Mouse (Mus musculus): ENCODE data around the gene Pknox2.

Gene Pknox2

DNA sequence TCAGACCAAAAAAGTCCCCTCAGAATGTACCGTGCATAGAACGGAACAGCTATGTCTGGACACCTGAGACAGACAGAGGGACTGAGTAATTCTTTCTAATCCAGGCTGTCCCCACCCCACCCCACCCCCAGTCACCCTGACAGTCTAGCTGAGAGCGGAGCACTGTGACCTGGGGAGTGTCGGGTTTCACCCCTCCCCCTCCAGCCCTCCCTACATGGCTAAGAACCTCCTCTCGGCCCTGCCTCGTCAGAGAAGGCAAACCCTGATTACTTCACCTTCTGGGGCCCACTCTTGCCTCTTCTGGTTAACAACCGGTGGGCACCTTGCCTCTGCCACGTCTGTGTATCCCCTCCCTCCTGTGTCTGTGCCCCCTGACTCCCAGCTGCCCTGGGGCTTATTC, 7.7 kb downstream of the Pknox2 start:
- DNase-seq: no peak

DNA sequence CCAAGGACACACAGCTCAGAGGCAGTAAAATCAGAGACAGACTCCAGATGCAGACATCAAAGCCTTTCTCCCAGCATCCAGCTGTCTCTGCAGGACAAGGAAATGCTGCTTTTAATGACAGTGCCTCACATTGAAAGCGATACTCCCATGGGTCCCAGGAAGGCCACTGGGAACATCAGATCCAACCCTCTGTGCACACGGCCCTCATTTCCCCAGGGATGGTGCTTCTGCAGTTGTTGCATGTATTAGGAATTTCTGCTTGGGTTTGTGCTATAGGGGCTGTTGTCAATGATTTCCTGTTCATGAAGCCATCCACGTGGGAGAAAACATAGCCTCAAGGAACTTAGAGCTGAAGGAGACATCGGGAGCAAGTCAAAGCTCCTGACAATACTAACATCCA, 8.3 kb downstream of the Pknox2 start:
- DNase-seq: no peak

DNA sequence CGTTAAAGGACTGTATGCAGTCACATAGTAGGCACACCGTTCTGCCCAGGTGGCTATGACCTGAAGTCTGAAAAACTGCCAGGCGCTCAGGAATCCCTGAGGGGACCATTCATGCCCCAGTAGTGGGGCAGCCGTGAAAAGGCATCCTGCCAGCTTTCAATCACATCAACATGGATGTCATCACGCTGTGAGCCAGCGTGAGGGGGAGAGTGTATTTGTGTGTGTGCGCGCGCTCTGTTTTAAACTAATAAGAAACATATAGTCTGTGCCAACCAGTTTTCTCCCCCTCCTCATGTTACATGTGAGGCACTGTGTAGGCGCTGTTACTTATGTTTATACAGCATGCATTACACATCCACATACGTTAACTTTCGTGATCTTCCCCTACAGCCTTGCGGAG, 10.9 kb downstream of the Pknox2 start:
- DNase-seq: no peak

DNA sequence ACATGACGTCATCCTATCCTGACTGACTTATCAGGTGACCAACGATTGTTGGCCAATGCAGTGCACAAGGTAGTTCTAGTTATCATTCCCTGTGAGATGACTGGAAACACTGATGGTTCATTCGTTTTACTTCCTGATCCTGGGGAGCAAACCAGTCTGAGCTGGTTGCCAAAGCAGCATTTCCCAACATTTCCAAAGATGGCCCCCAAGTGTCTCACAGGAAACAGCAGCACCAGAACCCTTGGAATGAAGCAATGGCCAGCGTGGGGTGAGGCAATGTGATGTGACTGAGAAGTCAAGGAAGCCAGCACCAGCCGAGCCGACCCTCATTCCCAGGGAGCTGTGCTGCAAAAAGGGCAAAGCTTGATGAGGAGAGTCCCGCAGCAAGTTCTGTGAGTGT, 13.7 kb downstream of the Pknox2 start:
- DNase-seq: no peak

DNA sequence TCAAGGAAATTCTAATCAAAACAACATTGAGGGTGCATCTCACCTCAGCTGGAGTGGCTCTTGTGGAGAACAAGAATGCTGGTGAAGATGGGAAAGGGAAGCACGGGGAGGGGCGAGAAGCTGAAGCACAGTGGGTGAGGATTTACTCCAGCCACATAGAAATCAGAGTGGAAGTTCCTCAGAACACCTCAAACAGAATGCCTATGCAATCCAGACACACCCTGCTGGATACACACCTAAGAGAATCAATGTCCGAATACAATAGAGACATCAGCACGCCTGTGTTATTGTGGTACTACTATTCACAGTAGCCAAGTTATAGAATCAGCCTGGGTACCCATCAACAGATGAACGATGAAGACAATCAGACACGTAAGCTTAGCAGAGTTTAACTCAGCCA, 18.2 kb downstream of the Pknox2 start:
- DNase-seq: no peak

DNA sequence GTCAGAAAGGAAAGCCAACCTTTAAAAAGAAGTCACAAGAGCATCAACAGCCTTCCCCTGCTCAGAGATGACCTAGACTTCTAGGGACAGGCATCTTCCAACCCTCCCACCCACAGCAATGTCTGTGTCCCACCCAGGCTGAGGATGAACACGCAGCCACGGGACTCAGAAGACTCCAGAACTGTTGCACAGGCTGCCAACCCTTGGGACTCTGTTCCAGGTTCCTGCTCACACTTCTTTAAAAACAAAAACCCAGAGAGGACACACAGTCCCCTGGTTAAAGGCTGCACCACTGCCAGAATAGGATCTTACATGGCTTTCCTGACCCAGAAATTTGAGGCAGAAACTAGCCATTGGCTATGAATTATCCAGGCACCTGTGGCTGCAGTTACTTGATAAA, 21.0 kb downstream of the Pknox2 start:
- no peak for DNase-seq

DNA sequence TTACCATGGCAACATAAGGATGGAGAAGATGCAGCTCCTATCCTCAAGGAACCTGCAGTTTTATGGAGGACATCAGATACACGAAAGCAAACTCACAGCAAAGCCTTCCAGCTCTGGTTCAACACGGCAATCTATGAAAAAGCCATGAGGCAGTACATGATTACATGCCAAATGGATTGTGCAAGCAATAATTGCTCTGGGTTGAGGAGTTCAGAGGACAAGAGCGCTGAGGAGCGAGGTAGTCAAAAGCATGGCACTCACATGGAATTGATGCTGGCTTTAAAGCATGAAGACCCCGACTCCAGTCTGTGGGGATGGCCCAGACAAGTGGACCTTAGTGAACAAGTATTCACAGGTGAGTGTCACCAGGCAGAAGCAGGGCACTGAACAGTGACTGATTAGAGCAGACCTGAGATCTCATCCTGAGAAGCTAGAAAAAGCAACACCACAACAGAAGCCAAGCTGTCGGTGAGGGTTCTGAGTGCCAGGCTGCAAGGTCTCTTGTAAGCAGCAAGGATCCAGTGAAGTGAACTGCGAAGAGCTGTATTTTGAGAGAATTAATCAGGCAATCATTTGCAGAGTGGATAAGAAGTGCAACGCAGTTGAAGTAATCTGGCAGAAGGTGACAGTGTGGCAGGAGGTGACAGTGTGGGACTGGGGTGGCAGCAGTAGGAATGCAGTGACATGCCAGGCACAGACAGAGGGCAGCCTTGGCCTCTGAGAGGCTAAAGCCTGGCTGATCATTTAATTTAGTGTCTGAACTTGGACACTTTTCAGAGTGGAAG, 22.3 kb downstream of the Pknox2 start:
- DNase-seq: no peak

DNA sequence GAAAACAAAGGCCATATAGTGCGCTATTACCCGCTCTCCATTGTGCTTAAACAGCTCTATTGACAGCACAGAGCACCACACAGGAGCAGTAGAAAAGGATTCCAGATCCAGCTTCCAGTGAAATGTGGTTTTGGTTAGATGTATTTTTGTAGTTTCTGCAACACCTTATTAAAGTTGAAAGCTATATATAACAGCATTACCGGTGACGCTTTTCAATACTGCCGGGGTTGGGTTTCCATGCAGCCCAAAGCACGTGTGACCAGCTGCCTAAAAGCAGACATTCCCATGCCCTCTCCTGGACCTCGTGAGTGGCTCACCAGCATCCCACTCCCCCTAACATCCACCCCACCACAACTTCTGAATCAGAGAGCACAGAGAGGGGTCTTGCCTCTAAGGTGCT, 23.8 kb downstream of the Pknox2 start:
- DNase-seq: no peak

DNA sequence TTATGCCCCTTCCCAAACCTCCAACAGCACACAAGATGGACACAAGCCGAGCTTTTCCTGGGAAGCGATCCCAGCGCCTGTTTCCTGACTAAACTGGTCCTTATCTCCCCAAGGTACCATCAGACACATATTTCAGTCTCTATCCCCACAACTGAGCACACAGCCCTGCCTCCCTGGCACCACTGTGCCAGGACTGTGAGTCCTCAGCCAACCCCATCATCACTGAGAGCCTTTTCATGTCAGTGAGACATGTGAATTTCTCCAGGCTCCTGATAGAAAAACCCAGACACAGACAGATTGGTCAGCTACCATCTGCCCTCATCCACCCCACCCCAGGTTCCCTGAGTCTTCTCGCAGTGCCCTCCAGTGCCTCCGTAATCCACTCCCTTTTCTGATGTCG, 24.2 kb downstream of the Pknox2 start:
- DNase-seq: no peak

DNA sequence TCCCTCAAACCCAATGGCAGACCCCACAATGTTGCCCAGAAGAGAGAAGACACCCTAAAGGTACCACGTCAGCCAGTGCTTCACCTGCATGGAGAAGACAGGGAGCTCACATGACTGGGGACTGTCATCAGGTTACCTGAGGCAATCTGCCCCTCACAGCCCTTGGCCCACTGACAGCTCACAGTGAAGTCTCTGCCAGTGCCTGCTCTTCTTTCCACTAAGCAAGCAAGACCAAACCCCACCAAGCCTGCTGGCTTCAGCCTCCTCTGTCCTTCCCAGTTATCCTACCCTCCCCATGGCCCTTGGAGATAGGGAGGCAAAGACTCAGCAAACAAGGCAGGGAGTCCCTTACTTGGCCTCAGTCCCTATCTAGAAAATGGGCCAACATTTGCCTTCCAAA, 24.8 kb downstream of the Pknox2 start:
- DNase-seq: no peak

DNA sequence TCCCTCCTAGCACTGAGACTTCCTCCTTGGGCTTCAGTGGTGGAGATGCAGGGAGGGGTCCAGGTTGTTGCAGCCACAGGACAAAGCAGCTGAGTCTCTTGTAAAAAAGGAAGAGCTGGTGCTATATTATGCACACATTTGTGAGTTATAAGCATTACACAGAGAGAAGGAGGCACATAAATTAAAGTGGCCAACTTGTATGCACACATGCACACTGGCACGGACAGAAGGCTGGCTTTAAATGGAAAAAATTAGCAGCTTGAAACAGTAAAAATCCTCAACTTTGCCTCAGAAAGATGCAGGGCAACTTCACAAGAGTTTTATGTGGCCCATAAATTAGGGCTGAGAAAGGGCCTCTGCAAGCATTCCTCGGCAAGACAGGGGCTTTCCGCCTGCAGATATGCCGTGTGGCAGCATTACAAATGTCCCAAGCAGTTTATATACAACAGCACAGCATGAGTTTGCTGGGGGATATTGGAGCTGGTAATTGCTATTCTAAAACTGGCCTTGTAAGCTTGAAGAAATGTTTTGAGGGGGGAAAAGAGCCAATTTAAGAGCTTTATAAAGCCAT, 25.4 kb downstream of the Pknox2 start:
- DNase-seq: no peak

DNA sequence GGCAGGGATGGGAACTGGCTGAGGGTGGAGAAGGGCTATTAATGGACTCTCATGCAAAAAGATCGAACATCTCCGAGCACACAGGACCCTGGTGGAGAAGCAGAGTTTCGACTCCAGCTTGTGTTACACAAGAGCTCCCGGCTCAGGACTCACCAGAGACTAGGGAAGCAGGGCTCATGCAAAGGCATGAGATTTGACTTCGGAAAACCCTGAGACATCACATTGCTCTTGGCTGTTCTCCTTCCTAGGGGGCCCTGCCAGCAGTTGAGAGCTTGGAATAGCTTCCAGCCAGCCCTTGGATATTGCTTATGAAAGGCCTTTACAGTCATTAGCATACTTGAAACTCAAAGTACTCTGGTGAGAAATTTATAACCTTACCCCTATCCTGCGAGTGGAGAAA, 26.4 kb downstream of the Pknox2 start:
- no peak for DNase-seq

DNA sequence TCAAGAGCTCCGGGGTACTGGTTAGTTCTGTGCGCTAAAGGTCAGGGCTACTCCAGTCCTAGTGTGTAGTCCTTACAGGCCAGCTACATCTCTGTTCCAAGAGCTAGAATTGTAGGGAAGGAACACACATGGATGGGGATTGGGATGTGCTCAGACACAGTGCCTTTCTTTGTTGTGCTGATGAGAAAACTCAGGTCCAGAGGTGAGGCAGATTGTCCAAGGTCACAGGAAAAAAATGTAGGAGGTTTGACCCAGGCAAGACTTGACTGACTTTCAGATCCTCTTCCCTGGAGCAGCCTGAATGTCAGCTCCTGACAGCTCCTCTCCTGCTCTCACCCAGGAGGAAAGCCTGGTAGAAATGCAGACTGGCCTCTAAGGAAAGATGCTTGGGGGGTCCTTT, 29.7 kb downstream of the Pknox2 start:
- DNase-seq: no peak

DNA sequence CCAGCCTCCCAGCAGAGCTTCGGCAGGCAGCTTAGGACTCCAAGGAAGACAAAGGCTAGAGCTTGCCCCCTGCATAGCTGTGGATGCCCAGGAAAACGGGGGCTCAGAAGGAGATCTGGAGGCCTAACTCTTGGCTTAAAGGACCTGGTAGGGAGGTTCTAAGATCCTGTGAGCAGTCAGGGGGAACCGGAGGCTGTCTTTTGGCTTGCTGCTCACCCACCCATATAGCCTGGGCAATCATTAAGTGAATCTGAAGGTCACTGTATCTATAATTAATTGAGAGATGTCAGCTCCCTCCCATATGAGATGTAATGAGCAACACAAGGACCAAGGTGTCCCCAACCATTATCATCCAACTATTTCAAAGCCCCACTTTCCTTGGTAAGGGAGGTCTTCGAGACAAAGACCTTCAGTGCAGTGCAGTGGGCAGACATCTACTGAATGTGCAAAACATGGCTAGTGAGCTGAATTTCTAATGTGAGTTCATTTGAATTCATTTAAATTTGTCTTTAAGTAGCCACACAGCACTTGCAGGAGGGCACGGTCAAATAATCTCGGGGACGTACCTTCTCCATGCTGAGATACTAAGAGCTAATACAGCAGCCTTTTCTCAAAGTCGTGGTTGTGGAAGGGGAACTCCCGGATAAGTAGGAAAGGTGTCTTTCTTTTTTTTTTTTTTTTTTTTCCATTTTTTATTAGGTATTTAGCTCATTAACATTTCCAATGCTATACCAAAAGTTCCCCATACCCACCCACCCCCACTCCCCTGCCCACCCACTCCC, 30.4 kb downstream of the Pknox2 start:
- DNase-seq: no peak

DNA sequence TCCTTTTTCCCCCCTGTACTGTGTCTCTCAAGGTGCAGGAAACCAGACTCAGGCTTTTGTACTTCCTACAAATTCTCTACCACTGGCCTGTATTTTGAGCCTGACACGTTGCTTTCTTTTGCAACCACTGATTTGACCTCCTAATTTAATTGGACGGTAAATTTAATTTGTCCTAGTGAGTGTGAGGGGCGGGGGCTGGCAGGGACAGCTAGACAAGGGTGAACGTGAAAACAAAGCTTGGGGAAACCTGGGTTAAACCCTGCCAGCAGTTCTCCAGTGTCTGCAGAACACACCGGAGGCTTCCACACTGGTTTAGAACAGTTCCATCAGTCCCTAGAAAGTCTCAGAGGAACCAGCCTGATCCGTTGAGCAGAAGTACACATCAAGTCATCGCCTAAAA, 31.4 kb downstream of the Pknox2 start:
- no peak for DNase-seq

DNA sequence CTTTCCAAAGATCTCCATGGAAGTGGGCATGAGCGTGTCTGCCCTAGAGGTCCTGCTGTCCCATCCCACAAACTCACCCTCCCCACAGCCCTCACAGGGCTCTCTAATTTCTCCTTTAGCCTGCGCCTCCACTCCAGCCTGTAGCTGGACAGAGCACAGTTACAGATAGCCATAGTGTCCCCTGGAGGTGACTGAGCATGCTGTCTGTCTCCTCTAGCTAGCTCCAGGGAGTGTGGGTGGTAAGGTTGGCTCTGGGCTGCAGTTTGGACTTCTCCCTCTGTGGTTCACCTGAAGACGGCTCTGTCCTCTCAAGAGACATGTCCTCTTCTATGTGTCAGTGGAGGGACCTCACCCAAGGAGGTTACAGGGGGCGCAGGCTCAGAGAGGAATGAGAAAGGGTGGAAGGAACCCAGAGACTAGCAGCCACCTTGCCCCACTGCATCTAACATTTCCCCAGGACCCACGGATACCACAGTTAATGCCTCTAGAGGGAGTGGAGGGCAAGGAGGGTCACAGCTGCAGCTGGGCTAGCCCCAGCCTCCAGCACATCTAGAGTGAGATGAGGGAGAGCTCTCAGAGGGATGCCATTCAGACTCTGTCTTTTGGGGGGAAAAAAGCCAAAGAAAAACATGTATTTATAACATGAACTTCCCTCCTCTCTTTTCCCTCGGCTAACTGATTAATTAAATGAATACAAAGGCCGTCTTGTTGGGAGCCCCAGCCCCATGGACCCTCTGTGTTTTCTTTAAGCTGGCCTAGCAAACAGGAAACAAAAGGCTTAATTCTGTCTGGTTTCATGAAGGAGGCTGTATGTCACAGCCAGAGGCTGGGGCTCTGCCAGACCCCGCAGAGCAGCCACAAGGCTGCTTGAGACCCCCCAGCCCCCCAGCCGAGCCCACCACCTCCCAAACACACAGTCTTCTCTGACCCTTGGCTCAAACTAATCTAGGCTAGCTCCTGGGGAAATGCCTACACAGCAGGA, 32.6 kb downstream of the Pknox2 start:
- no peak for DNase-seq

DNA sequence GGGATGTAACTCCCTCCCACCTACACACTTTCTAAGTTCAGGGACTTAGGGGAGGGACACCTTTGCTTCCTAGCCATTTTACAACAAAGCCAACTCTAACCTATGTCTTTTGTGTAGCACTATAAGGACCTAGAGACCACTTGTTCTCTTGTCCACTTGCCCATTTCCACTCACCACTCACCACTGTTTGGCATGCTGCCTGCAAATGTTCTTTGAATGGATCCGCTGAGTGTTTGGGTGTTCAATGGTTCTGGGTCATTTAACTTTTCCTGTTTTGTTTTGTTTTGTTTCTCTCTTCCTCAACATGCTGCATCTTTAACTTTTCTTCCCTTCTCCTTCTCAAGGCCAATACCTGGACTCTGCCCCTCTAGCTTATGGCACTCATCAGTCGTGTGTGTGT, 39.7 kb downstream of the Pknox2 start:
- DNase-seq: no peak

DNA sequence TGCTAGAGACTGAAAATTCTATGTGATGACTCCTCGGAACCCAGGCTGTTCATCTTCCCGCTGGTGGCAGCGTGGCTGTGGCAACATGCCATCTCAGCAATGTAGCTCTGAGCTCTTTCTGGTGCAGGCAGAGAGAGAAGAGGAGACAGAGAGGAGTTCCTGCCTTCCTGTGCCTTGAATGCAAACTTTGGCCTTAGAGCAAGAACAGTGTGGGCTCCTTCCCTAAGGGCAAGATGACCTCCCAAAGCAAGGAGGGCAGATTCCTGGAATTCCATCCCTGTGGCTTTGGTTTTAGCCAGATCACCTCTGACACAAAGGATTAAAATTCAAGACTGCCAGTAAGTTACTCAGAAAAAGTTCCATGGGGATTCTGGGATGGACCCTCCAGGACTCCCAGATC, 40.4 kb downstream of the Pknox2 start:
- no peak for DNase-seq

DNA sequence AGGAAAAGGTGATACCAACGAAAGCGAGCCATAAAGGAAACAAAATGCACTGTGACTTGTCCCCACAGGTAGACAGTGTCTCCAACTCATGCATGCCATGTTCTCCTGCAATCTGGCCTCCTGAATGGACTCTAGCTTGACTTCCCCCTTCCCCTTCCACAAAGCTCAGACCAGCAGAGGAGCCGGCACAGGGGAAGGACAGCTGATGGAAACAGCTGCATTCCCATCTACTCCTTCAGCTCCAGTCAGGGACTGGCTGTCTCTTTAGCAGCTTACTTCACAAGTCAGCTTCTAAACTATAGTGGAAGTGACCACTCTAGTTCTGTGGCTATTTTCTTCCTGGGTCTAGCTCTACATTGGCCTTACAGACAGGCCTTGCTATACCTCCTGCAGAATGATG, 43.0 kb downstream of the Pknox2 start:
- DNase-seq: no peak

DNA sequence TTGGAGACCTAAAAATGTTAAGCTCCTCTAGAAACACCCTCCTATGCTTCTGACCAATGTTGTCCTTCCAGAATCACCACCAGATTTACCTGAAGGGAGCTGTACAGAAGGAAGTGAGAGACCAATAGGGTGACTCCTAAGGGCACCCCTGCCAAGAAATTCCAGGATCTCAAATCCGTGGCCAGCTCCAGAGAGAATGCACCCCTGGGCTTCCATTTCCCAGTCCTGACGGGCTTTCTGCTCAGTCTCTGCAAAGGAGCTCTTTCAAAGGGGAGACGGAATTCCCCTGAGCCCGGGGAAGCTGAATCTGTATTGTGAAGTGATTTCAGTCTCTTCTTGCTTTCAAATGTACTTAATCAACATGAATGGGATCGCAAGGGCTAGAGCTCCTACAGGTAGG, 43.4 kb downstream of the Pknox2 start:
- no peak for DNase-seq

DNA sequence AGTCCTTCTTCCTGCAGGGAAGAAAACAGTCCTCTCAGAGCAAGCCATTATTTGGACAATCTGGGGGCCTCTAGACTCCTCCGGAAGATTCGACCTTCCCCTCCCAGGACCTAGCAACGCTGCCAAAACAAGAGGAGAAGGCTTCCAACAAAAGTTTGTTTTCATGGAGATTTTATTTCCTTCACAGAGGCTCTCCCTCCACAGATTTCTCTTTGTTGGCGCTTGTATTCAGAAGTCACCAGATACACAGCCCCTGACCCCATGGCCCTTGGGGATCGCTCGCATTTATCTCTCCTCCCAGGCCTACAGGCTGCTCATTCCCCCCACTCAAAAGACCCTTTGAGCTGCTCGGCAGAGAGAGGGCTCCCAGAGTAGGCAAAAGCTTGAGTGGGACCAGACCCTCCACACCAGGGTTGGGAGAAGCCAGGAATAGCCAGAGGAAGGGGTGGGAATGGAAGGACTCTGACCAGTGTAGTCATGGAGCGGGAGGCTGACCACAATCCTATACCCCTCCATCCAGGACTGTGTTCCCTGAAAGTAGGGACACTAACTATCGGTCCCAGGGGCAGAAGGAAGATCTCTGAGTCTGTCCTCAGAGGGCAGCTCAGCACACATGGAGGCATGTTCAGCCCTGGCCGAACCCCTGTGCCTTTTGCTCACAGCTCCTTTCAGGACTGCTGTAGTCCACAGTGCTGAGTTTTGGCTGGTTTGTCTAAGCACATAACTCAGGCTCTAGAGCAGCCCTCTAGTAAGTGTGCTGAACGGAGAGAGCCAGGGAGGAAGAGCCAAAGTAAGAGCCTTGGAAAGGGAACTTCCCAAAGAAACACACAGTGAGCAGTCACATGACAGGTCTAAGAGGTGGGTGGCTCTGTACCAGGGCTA, 45.9 kb downstream of the Pknox2 start:
- no peak for DNase-seq

DNA sequence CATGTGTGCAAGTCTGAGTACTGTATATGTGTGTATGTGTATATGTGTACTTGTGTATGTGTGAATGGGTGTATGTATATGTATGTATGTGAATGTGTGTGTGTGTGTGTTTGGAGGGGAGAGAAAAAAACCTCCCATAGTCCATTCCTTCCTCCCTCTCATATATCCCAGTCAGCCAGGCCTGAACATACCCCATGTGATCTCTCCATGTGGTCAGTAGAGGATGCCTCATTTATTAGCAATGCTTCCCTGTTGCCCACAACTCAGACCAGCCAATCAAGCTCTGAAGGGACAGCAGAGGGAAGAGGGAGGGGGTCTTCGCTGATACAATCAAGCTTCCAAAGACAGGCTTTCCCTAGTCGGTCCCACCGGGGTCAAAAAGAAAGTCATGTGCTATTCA, 47.6 kb downstream of the Pknox2 start:
- no peak for DNase-seq
